Mouse (Mus musculus): ENCODE data around the gene Vtn. TPM values are rescaled to one million over a fixed set of nuclear protein-coding genes. Genes with fewer than 3 reads are reported as not detected.
"Not testable (repeated sequence)": the region's sequence is repeated elsewhere in the genome, so short reads cannot be mapped to it uniquely, and the experiment has no call there.

Gene Vtn
- total and polyA plus RNA-seq, 2 experiments from 2014 or later = 120 to 139 TPM

DNA sequence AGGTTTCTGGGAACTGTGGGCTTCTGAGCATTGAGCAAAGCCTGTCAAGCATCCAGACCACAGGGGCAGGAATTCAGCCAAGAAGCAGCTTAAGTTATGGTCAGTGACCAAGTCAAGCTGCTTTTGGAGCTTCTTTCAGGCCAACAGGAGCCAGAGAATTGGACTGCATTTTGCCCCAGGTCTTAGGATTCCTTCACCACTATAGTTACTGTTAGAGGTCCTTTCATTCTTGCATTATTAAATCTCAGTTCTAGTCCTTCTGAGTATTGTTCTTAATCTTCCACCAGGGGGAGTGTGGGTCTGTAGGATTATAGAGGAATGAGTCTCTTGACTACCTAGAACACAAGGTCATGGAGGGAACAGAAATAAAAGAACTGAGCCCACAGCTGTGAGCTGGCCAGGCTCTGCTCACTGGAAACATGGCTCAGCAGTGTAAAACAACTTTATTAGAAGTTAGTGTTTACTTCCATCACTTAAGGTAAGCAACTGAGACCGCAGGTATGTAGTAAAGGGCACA lies 23.6 kb downstream of the Vtn start:
- WGBS = 88% methylated on average over 1 of the region's 1 CpGs
- H3K27me3 ChIP-seq (ENCODE audit: insufficient read depth, low read length) = no peaks in the 10 kb centered on the region
- H3K4me1 ChIP-seq (ENCODE audit: insufficient read depth, low read length) = no peaks in the 10 kb centered on the region
- peak; percentile 60 for TF ChIP-seq CTCF (IDR thresholded peaks at IDR 0.05)
- DNase-seq (ENCODE audit: low spot score) (peak; percentile 31), ATAC-seq (ENCODE audit: low FRiP score) (no peak)
- H3K27ac ChIP-seq (ENCODE audit: low read depth, low read length) = 0 out of 2 replicates have a peak overlapping the region, but pooled peaks have one; percentile 3
- H3K4me2 ChIP-seq (ENCODE audit: low read depth, low read length, poor library complexity, severe bottlenecking) = no peak overlapping the region
- H3K9me3 ChIP-seq (ENCODE audit: low read length) = no peaks in the 10 kb centered on the region
- H3K36me3 ChIP-seq (ENCODE audit: insufficient read depth, low read length) = peaks cover 85% of the 10 kb centered on the region
- H3K9ac ChIP-seq (replicated peaks; ENCODE audit: low read length, poor library complexity, severe bottlenecking) = no peak overlapping the region
- H3K4me3 ChIP-seq (ENCODE audit: low read depth, low read length) = no peak overlapping the region

DNA sequence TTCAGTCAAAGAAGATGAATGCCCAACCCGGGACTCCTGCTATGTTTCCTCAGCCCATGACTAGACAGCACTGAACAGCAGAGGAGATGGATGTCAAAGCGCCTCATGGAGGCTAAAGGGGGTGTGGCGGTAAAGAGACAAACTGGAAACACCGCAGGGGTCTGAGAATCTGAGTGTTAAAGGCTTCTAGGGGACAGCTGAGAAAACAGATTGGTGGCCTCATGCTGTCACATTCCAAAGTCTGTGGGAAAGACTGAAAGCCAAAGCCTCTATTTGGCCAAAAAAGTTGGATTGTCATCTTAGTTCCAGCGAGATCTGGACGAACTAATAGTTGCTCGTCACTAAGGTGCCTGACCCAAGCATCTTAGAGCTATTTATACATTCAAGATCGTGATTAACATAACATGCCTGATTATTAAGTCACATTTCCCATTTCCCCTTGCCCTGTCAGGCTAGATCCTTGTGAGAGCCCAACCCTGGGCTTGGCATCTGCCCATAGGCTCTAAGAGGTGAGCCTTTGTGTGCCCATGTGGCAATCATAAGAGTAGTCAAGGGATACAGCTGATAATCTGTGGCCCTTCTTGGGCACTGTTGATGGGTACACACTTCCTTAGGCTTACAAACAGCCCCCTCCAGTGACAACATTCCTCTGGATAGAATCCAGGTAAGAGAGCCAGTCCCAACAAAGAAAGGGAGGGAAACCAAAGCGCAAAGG lies 24.5 kb downstream of the Vtn start:
- H3K4me1 ChIP-seq (ENCODE audit: insufficient read depth, low read length) = no peaks in the 10 kb centered on the region
- H3K9me3 ChIP-seq (ENCODE audit: low read length) = no peaks in the 10 kb centered on the region
- TF ChIP-seq CTCF (IDR thresholded peaks at IDR 0.05) = no peak
- H3K27ac ChIP-seq (ENCODE audit: low read depth, low read length) = no peak overlapping the region
- peak; percentile 44 for DNase-seq (ENCODE audit: low spot score)
- H3K27me3 ChIP-seq (ENCODE audit: insufficient read depth, low read length) = no peaks in the 10 kb centered on the region
- no peak overlapping the region for H3K4me3 ChIP-seq (ENCODE audit: low read depth, low read length)
- no peak overlapping the region for H3K4me2 ChIP-seq (ENCODE audit: low read depth, low read length, poor library complexity, severe bottlenecking)
- WGBS = 76% methylated on average over 9 of the region's 9 CpGs
- H3K36me3 ChIP-seq (ENCODE audit: insufficient read depth, low read length) = peaks cover 84% of the 10 kb centered on the region
- ATAC-seq (ENCODE audit: low FRiP score) = no peak
- no peak overlapping the region for H3K9ac ChIP-seq (replicated peaks; ENCODE audit: low read length, poor library complexity, severe bottlenecking)

DNA sequence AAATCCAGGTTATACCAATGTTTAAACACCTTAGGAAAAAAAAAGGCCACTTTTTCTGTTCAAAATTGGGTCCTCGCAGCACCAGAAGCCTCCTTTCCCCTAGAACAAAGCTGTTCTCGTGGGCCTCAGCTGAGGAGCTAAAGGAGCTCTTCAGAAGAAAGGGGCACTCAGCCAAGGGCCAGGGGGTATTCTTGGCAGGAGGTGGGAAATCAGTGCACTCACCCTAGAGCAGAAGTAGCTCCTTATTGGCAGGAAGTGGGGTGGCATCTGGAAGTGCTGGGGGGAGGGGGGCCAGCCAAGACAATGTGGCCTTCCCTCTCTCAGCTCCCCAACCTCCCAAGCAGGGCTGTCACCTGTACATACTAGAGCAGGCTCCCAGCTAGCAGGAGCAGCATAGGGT lies 25.9 kb downstream of the Vtn start:
- ATAC-seq (ENCODE audit: low FRiP score) (no peak), DNase-seq (ENCODE audit: low spot score) (peak; percentile 61)
- 69% methylated on average over 2 of the region's 2 CpGs for WGBS
- no peak overlapping the region for H3K9ac ChIP-seq (replicated peaks; ENCODE audit: low read length, poor library complexity, severe bottlenecking)
- H3K4me1 ChIP-seq (ENCODE audit: insufficient read depth, low read length) = no peaks in the 10 kb centered on the region
- no peak for TF ChIP-seq CTCF (IDR thresholded peaks at IDR 0.05)
- no peak overlapping the region for H3K4me2 ChIP-seq (ENCODE audit: low read depth, low read length, poor library complexity, severe bottlenecking)
- no peak overlapping the region for H3K4me3 ChIP-seq (ENCODE audit: low read depth, low read length)
- H3K27me3 ChIP-seq (ENCODE audit: insufficient read depth, low read length) = no peaks in the 10 kb centered on the region
- peaks cover 84% of the 10 kb centered on the region for H3K36me3 ChIP-seq (ENCODE audit: insufficient read depth, low read length)
- no peak overlapping the region for H3K27ac ChIP-seq (ENCODE audit: low read depth, low read length)
- no peaks in the 10 kb centered on the region for H3K9me3 ChIP-seq (ENCODE audit: low read length)

DNA sequence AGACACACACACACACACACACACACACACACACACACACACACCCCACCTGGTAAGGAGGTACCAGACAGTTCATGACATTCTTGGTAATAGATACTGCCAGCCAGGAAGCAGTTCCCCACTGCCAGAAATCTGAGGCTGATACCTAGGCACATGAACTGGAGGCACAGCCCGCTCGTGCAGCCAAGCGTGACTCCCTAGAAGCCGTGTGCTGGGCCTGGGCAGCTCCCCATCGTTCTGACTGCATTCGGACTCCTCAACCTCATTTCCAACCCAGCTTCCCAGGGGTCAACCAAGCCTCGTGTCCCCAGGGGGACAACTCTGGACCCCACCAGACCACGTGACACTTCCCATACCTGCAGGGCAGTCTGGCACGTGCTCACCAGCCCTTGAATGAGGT lies 29.8 kb downstream of the Vtn start:
- TF ChIP-seq CTCF (IDR thresholded peaks at IDR 0.05) = no peak
- WGBS = 77% methylated on average over 9 of the region's 9 CpGs
- Histone ChIP-seq H3K9ac (replicated peaks; ENCODE audit: low read length, poor library complexity, severe bottlenecking) (no peak overlapping the region), H3K27ac (ENCODE audit: low read depth, low read length) (no peak overlapping the region), H3K36me3 (ENCODE audit: insufficient read depth, low read length) (peaks cover 58% of the 10 kb centered on the region), H3K4me1 (ENCODE audit: insufficient read depth, low read length) (no peaks in the 10 kb centered on the region), H3K4me3 (ENCODE audit: low read depth, low read length) (no peak overlapping the region), H3K4me2 (ENCODE audit: low read depth, low read length, poor library complexity, severe bottlenecking) (no peak overlapping the region), H3K27me3 (ENCODE audit: insufficient read depth, low read length) (no peaks in the 10 kb centered on the region), H3K9me3 (ENCODE audit: low read length) (no peaks in the 10 kb centered on the region)
- DNase-seq (ENCODE audit: low spot score) (no peak), ATAC-seq (ENCODE audit: low FRiP score) (no peak)

DNA sequence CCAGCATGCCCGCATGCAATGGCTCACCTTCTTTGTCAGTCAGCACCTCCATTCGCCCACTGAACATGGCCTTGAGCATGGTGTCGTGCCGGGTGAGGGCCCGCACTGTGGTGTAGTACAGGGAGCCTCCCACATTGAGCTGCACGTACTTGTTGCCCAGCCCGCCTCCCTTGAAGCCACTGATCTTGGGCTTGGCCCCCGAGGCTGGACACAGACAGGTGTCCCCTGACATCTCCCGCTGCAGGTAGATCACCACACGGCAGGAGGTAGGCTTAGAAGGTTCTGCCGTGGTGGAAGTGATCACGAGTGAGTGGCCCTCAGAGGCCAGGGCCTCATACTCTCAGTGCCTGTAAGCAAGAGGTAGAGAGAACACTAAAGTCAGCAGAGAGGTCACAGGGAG lies 31.1 kb downstream of the Vtn start:
- ATAC-seq (ENCODE audit: low FRiP score) = no peak
- no peak for TF ChIP-seq CTCF (IDR thresholded peaks at IDR 0.05)
- Histone ChIP-seq H3K27me3 (ENCODE audit: insufficient read depth, low read length) (no peaks in the 10 kb centered on the region), H3K27ac (ENCODE audit: low read depth, low read length) (no peak overlapping the region), H3K4me1 (ENCODE audit: insufficient read depth, low read length) (peaks cover 5% of the 10 kb centered on the region; the same call in 1 of the 2 replicates), H3K9ac (replicated peaks; ENCODE audit: low read length, poor library complexity, severe bottlenecking) (no peak overlapping the region), H3K4me3 (ENCODE audit: low read depth, low read length) (no peak overlapping the region), H3K4me2 (ENCODE audit: low read depth, low read length, poor library complexity, severe bottlenecking) (no peak overlapping the region), H3K9me3 (ENCODE audit: low read length) (no peaks in the 10 kb centered on the region), H3K36me3 (ENCODE audit: insufficient read depth, low read length) (peaks cover 46% of the 10 kb centered on the region)
- 90% methylated on average over 12 of the region's 12 CpGs for WGBS
- DNase-seq (ENCODE audit: low spot score) = no peak

DNA sequence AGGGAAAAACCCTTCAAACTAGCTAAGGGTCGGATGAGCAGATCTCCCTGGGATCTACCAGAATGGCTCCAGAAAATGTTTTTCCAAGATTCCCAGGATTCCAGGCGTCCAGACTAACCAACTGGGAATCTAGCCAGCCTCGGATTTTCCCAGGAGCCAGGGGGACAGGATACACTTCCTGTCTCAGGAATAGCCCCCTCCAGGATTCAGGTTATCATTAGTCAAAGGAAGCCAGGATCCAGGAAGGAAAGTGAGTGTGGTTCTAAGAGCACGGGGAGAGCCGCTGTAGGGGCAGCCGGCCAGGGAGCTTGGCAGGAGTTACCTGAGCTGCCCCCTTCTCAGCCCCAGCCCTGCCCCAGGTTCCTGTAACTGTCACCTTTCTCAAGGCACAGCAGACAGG lies 32.2 kb downstream of the Vtn start:
- Histone ChIP-seq H3K27ac (ENCODE audit: low read depth, low read length) (no peak overlapping the region), H3K9ac (replicated peaks; ENCODE audit: low read length, poor library complexity, severe bottlenecking) (no peak overlapping the region), H3K4me3 (ENCODE audit: low read depth, low read length) (no peak overlapping the region), H3K27me3 (ENCODE audit: insufficient read depth, low read length) (no peaks in the 10 kb centered on the region), H3K4me1 (ENCODE audit: insufficient read depth, low read length) (peaks cover 6% of the 10 kb centered on the region; the same call in 1 of the 2 replicates), H3K4me2 (ENCODE audit: low read depth, low read length, poor library complexity, severe bottlenecking) (no peak overlapping the region), H3K9me3 (ENCODE audit: low read length) (no peaks in the 10 kb centered on the region), H3K36me3 (ENCODE audit: insufficient read depth, low read length) (peaks cover 39% of the 10 kb centered on the region)
- TF ChIP-seq CTCF (IDR thresholded peaks at IDR 0.05) = no peak
- 79% methylated on average over 6 of the region's 6 CpGs for WGBS
- ATAC-seq (ENCODE audit: low FRiP score) (no peak), DNase-seq (ENCODE audit: low spot score) (no peak)

DNA sequence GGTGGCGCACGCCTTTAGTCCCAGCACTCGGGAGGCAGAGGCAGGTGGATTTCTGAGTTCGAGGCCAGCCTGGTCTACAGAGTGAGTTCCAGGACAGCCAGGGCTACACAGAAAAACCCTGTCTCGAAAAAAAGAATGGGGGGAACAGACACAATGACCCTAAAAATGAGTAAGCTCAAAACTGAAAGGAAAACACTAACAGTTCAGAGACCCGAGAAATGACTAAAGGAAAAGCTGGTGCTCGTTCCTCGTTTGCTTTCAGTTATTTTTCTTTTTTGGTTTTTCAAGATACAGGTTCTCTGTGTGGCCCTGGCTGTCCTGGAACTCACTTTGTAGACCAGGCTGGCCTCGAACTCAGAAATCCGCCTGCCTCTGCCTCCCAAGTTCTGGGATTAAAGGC lies 32.6 kb downstream of the Vtn start:
- not testable (repeated sequence) for DNase-seq (ENCODE audit: low spot score); H3K4me3 ChIP-seq (ENCODE audit: low read depth, low read length); H3K4me1 ChIP-seq (ENCODE audit: insufficient read depth, low read length); H3K9ac ChIP-seq (replicated peaks; ENCODE audit: low read length, poor library complexity, severe bottlenecking); H3K4me2 ChIP-seq (ENCODE audit: low read depth, low read length, poor library complexity, severe bottlenecking); ATAC-seq (ENCODE audit: low FRiP score); H3K9me3 ChIP-seq (ENCODE audit: low read length); H3K27ac ChIP-seq (ENCODE audit: low read depth, low read length); H3K27me3 ChIP-seq (ENCODE audit: insufficient read depth, low read length)
- peaks cover 34% of the 10 kb centered on the region for H3K36me3 ChIP-seq (ENCODE audit: insufficient read depth, low read length)
- 92% methylated on average over 10 of the region's 10 CpGs for WGBS

Data from midbrain, postnatal 0 days (tissue).